Mouse (Mus musculus) CH12.LX (cell line): ENCODE measurements around the gene Aldh1b1. TPM values are rescaled to one million over a fixed set of nuclear protein-coding genes. Genes with fewer than 3 reads are reported as not detected.

Experiments used
- DNase-seq: peaks from one replicate; pipeline ENCODE4 v3.0.0-alpha.2; 2013; ENCODE audit errors: extremely low read depth
- H3K27ac ChIP-seq: 2 replicates; pipeline ENCODE4 v1.5.1; 2012; ENCODE audit warnings: low read depth, mild to moderate bottlenecking, control low read depth, moderate library complexity; ENCODE audit not compliant: insufficient read depth
- H3K27me3 ChIP-seq: replicated peaks from 2 replicates; pipeline ENCODE3; 2012; ENCODE audit warnings: inconsistent platforms
- H3K36me3 ChIP-seq, 2 experiments: replicated peaks in 1 of 2; 2 replicates each; pipeline versions ENCODE3 to v1.6.1; 2012; ENCODE audit warnings: inconsistent platforms in 1 of 2, low read length in 1 of 2, mild to moderate bottlenecking in 1 of 2, mixed read lengths in 1 of 2, moderate library complexity in 1 of 2; ENCODE audit not compliant: control insufficient read depth in 1 of 2, insufficient read depth in 1 of 2
- H3K4me1 ChIP-seq, 2 experiments: 2 replicates each; pipeline ENCODE4 v1.6.1; 2012; ENCODE audit warnings: inconsistent platforms in 1 of 2, moderate library complexity in 1 of 2; ENCODE audit not compliant: insufficient read depth in 2 of 2, control insufficient read depth in 1 of 2
- H3K4me2 ChIP-seq: 2 replicates; pipeline ENCODE4 v1.6.1; 2012; ENCODE audit warnings: low read depth, mild to moderate bottlenecking, control low read depth; ENCODE audit not compliant: poor library complexity, insufficient read depth, severe bottlenecking
- H3K4me3 ChIP-seq, 3 experiments: fragments of 150-350 bp in 1 of 3; sonication (generic) in 1 of 3; replicated peaks in 1 of 3; 2 replicates each; pipeline versions ENCODE3 to v1.5.1; 2011 to 2012; ENCODE audit warnings: low read depth in 2 of 3, low read length in 2 of 3, mild to moderate bottlenecking in 2 of 3, moderate library complexity in 2 of 3, control low read depth in 1 of 3, improper control_type of control experiment in 1 of 3, inconsistent platforms in 1 of 3, mixed read lengths in 1 of 3; ENCODE audit not compliant: poor library complexity in 1 of 3
- H3K79me2 ChIP-seq: replicated peaks from 2 replicates; pipeline ENCODE4 v1.6.1; 2012; ENCODE audit warnings: mild to moderate bottlenecking, moderate library complexity; ENCODE audit not compliant: control insufficient read depth, poor library complexity, insufficient read depth, severe bottlenecking; ENCODE audit errors: extremely low read depth
- H3K9ac ChIP-seq: 2 replicates; pipeline ENCODE4 v1.6.1; 2012; ENCODE audit warnings: low read depth, mild to moderate bottlenecking, control low read depth, moderate library complexity; ENCODE audit not compliant: insufficient read depth
- H3K9me3 ChIP-seq: replicated peaks from 2 replicates; pipeline ENCODE3; 2012; ENCODE audit warnings: low read length, inconsistent platforms, mixed read lengths
- CTCF ChIP-seq, 2 experiments: IDR thresholded peaks in 1 of 2; conservative IDR thresholded peaks in 1 of 2; 2 replicates each; pipeline ENCODE4 v1.5.1; 2011 to 2012; ENCODE audit warnings: low read depth in 2 of 2, low read length in 2 of 2, improper control_type of control experiment in 1 of 2, inconsistent platforms in 1 of 2, mild to moderate bottlenecking in 1 of 2, moderate library complexity in 1 of 2
- E2F4 ChIP-seq: IDR thresholded peaks from 2 replicates; pipeline ENCODE4 v1.6.1; 2011; ENCODE audit warnings: low read depth, low read length, improper control_type of control experiment; ENCODE audit not compliant: insufficient replicate concordance
- ELF1 ChIP-seq: IDR thresholded peaks from 2 replicates; pipeline ENCODE4 v1.6.1; 2014; ENCODE audit warnings: low read depth, mild to moderate bottlenecking, inconsistent platforms, low read length, improper control_type of control experiment
- EP300 ChIP-seq: IDR thresholded peaks from 2 replicates; pipeline ENCODE4 v1.6.1; 2011; ENCODE audit warnings: low read length, improper control_type of control experiment
- ETS1 ChIP-seq: conservative IDR thresholded peaks from 2 replicates; pipeline ENCODE4 v1.6.1; 2012; ENCODE audit warnings: low read depth, mild to moderate bottlenecking, inconsistent platforms, low read length, improper control_type of control experiment, moderate library complexity
- JUN ChIP-seq: IDR thresholded peaks from 2 replicates; pipeline ENCODE4 v1.6.1; 2011; ENCODE audit warnings: low read depth, mild to moderate bottlenecking, low read length, improper control_type of control experiment, moderate library complexity; ENCODE audit not compliant: insufficient read depth
- MXI1 ChIP-seq: IDR thresholded peaks from 2 replicates; pipeline ENCODE4 v1.6.1; 2011; ENCODE audit warnings: mild to moderate bottlenecking, low read depth, low read length, improper control_type of control experiment
- NELFE ChIP-seq: IDR thresholded peaks from 2 replicates; pipeline ENCODE4 v1.6.1; 2011; ENCODE audit warnings: low read depth, low read length, improper control_type of control experiment
- PAX5 ChIP-seq: IDR thresholded peaks from 2 replicates; pipeline ENCODE4 v1.6.1; 2012; ENCODE audit warnings: low read length, inconsistent platforms, mixed read lengths
- POLR2AphosphoS2 ChIP-seq: IDR thresholded peaks from 2 replicates; pipeline ENCODE4 v1.6.1; 2011; ENCODE audit warnings: low read depth, low read length, improper control_type of control experiment
- RAD21 ChIP-seq: IDR thresholded peaks from 2 replicates; pipeline ENCODE4 v1.6.1; 2011; ENCODE audit warnings: low read depth, mild to moderate bottlenecking, low read length, improper control_type of control experiment, moderate library complexity
- RCOR1 ChIP-seq: conservative IDR thresholded peaks from 2 replicates; pipeline ENCODE4 v1.6.1; 2012; ENCODE audit warnings: low read depth, mild to moderate bottlenecking, inconsistent platforms, low read length, improper control_type of control experiment
- TBP ChIP-seq: conservative IDR thresholded peaks from 2 replicates; pipeline ENCODE4 v1.6.1; 2011; ENCODE audit warnings: low read depth, low read length, improper control_type of control experiment
- TCF12 ChIP-seq: IDR thresholded peaks from 2 replicates; pipeline ENCODE4 v1.6.1; 2014; ENCODE audit warnings: low read depth, mild to moderate bottlenecking, inconsistent platforms, low read length, improper control_type of control experiment
- UBTF ChIP-seq: IDR thresholded peaks from 2 replicates; pipeline ENCODE4 v1.6.1; 2012; ENCODE audit warnings: low read depth, mild to moderate bottlenecking, inconsistent platforms, low read length, improper control_type of control experiment, moderate library complexity
- USF1 ChIP-seq: IDR thresholded peaks from 2 replicates; pipeline ENCODE4 v1.6.1; 2014; ENCODE audit warnings: low read depth, mild to moderate bottlenecking, inconsistent platforms, low read length, improper control_type of control experiment
- ZC3H11A ChIP-seq: IDR thresholded peaks from 2 replicates; pipeline ENCODE4 v1.6.1; 2012; ENCODE audit warnings: low read depth, mild to moderate bottlenecking, inconsistent platforms, low read length, improper control_type of control experiment
- ZKSCAN1 ChIP-seq: IDR thresholded peaks from 2 replicates; pipeline ENCODE4 v1.6.1; 2012; ENCODE audit warnings: low read depth, inconsistent platforms, low read length, improper control_type of control experiment, borderline replicate concordance
- dilution Hi-C: fragments of 300-500 bp; cut with MboI; formaldehyde crosslinking; loops from 2 replicates; pipeline ENCODE4 v1.14.3; 2020; ENCODE audit warnings: low sequenced_read_pairs; ENCODE audit not compliant: extremely low pct_unique_long_range_greater_than_20kb, extremely low pct_ligation_motif_present
- in situ Hi-C: fragments of 300-500 bp; cut with MboI; formaldehyde crosslinking; loops from 3 replicates; pipeline ENCODE4 v1.14.3; 2019; ENCODE audit warnings: low sequenced_read_pairs, low pct_ligation_motif_present, low pct_unique_long_range_greater_than_20kb, mixed read lengths
- polyA plus RNA-seq: library from polyadenylated mRNA; unstranded; fragments of >175 nt; gene quantifications from 2 replicates; pipeline ENCODE4 v1.2.1, GENCODE M21; 2012; ENCODE audit warnings: low read depth; ENCODE audit not compliant: insufficient read length
- total RNA-seq, 2 experiments: library from RNA; depleted of rRNA; stranded (reverse); fragments of 300-350 nt in 1 of 2; fragments of >200 nt in 1 of 2; gene quantifications; 2 replicates each; pipeline ENCODE4 v1.2.3; 2012 to 2014

Gene Aldh1b1
- total and polyA plus RNA-seq, 3 experiments, result 4.9 to 8.3 (median 6.4) TPM

DNA sequence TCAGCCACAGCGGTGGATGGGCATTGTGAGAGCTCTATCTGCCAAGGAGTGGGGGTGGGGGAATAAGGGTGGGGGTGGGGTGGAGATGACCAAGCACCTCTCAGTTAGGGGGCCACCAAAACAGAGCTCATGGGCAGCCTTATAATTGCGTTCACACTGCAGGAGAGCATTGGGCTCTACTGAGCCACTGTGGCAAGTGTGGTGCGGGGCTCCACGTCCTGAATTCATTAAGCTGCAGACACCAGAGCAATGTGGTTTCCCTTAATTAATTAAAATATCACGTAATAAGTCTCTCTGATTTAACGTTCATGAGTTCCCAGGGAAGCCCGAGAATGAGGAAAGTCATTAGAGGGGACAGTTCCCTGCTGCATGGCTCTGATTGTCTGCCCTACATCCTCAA, 9.2 kb downstream of the Aldh1b1 start:
- H3K9me3 ChIP-seq, result no peaks in the 10 kb centered on the region
- H3K79me2 ChIP-seq, result no peaks in the 10 kb centered on the region
- no peak overlapping the region for H3K4me2 ChIP-seq
- dilution Hi-C loops (no loop called here), in situ Hi-C loops (no loop called here)
- no peak for DNase-seq
- no peak overlapping the region for H3K9ac ChIP-seq
- H3K4me1 ChIP-seq, result no peaks in the 10 kb centered on the region
- no peak overlapping the region for H3K4me3 ChIP-seq
- no peaks in the 10 kb centered on the region for H3K27me3 ChIP-seq
- H3K27ac ChIP-seq, result no peak overlapping the region
- TF ChIP-seq RAD21 (no peak), ZC3H11A (no peak), EP300 (no peak), MXI1 (no peak), JUN (no peak), ZKSCAN1 (no peak), CTCF (conservative IDR thresholded peaks at IDR 0.05 in 1 of 2, IDR thresholded peaks at IDR 0.05 in 1 of 2; ENCODE audit: low read depth in 2 of 2, low read length in 2 of 2) (no peak), NELFE (no peak), TBP (no peak), ELF1 (no peak), TCF12 (no peak), PAX5 (no peak), USF1 (no peak), UBTF (no peak), E2F4 (no peak), RCOR1 (no peak), POLR2AphosphoS2 (no peak), ETS1 (no peak)
- H3K36me3 ChIP-seq, result peaks cover 0 to 19% of the 10 kb centered on the region in 2 experiments

- no peaks in the 10 kb centered on the region for H3K79me2 ChIP-seq
- no peak for TF ChIP-seq E2F4
- H3K4me3 ChIP-seq, result no peak overlapping the region
- dilution Hi-C loops (no loop called here), in situ Hi-C loops (no loop called here)
- H3K27ac ChIP-seq, result no peak overlapping the region
- no peak overlapping the region for H3K9ac ChIP-seq
- DNase-seq, result no peak
- no peaks in the 10 kb centered on the region for H3K36me3 ChIP-seq
- H3K9me3 ChIP-seq, result no peaks in the 10 kb centered on the region
- H3K4me1 ChIP-seq, result no peaks in the 10 kb centered on the region
- H3K27me3 ChIP-seq, result no peaks in the 10 kb centered on the region
- H3K4me2 ChIP-seq, result no peak overlapping the region
These were observed 12.4 kb downstream of the Aldh1b1 start for GRCm38 (mm10) chr4:45811250-45811649.
